Mouse (Mus musculus) limb, embryonic 10.5 days (tissue): Measurements from ENCODE around the gene Fam107b. TPM values are rescaled to one million over a fixed set of nuclear protein-coding genes. Genes with fewer than 3 reads are reported as not detected.

Experiments
- DNase-seq: peaks from one replicate; pipeline ENCODE4 v3.0.0-alpha.2; 2017; ENCODE audit warnings: low spot score
- H3K27ac ChIP-seq: fragments of 300-500 bp; sonication (generic); 2 replicates; pipeline ENCODE4 v1.5.1; 2016; ENCODE audit warnings: mild to moderate bottlenecking
- H3K27me3 ChIP-seq: fragments of 300-500 bp; sonication (generic); 2 replicates; pipeline ENCODE4 v1.6.1; 2016; ENCODE audit warnings: low read depth, mild to moderate bottlenecking; ENCODE audit not compliant: poor library complexity, severe bottlenecking
- H3K36me3 ChIP-seq: fragments of 300-500 bp; sonication (generic); 2 replicates; pipeline ENCODE4 v1.6.1; 2016; ENCODE audit warnings: mild to moderate bottlenecking, moderate library complexity
- H3K4me1 ChIP-seq: fragments of 300-500 bp; sonication (generic); 2 replicates; pipeline ENCODE4 v1.6.1; 2016
- H3K4me3 ChIP-seq: fragments of 300-500 bp; sonication (generic); 2 replicates; pipeline ENCODE4 v1.5.1; 2016; ENCODE audit warnings: mild to moderate bottlenecking, moderate library complexity
- H3K9me3 ChIP-seq: fragments of 300-500 bp; sonication (generic); replicated peaks from 2 replicates; pipeline ENCODE4 v1.6.1; 2016; ENCODE audit warnings: mild to moderate bottlenecking
- WGBS: fragments of 180-500 bp; shearing (Covaris S2); methylation state at CpG from one replicate; pipeline ENCODE4 v1.1.7; 2016; 5-methylcytosine and 5-hydroxymethylcytosine counted together
- polyA plus RNA-seq: library from polyadenylated mRNA; unstranded; fragments of >200 nt; fragmentation: Nextera tagmentation; extraction: Ambion mirVana; gene quantifications from 2 replicates; pipeline ENCODE4 v1.2.1, GENCODE M21; 2016

Gene Fam107b
- 47.5 and 48.8 TPM in 2 replicates for polyA plus RNA-seq

DNA sequence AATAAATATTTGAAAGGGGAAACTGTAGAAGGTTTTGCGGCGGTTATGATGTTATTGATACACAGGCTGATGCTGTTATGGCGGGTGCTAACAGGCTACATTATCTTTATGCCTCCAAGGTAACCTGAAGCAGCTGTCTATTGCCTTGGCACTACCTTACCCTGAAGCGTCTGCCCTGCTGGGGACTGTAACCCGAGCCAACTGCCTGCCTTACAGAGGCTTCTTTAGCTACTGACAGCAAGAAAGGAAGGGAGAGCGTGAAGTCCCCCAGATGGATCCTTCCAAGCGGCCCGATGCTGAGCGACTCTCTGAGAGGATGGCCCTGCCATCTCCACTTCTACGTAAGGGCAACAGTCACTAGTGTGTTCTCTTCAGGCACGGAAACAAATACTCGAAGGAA is at the start of gene Fam107b:
Gene Fam107b, plus strand, starts transcription at position 303 of the 400 bp plus-strand sequence.
- WGBS, result 64% methylated on average over 12 of the region's 12 CpGs
- H3K4me1 ChIP-seq, result no peaks in the 10 kb centered on the region

DNA sequence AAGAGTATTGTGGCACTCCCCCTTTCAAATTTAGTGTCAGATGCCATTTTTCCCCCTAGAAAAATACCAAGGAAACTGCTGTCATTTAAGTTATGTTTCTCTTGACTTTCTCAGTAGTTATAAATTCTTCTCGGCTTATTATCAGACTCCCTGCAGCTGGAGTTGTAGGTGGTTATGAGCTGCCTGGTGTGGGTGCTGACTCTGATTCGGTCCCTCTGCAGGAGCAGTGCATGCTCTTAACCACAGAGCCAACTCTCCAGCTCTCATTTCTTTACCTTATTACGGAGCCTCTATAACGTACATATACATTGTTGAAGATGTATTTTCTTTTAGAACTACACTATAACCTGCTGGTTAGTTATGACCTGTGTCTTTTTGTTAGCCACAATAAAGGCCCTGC is 47.7 kb upstream of the Fam107b start:
- Histone ChIP-seq H3K4me1 (no peaks in the 10 kb centered on the region), H3K9me3 (no peaks in the 10 kb centered on the region), H3K4me3 (no peak overlapping the region), H3K27ac (no peak overlapping the region), H3K36me3 (no peaks in the 10 kb centered on the region), H3K27me3 (no peaks in the 10 kb centered on the region)
- no peak for DNase-seq
- 86% methylated on average over 4 of the region's 4 CpGs for WGBS

More for the DNA sequence above, at the start of gene Fam107b:
- no peak for DNase-seq
- Histone ChIP-seq H3K4me3 (no peak within 1 kb of the TSS), H3K36me3 (no peaks in the 10 kb centered on the region), H3K27me3 (no peaks in the 10 kb centered on the region), H3K27ac (no peak within 1 kb of the TSS), H3K9me3 (no peaks in the 10 kb centered on the region)

DNA sequence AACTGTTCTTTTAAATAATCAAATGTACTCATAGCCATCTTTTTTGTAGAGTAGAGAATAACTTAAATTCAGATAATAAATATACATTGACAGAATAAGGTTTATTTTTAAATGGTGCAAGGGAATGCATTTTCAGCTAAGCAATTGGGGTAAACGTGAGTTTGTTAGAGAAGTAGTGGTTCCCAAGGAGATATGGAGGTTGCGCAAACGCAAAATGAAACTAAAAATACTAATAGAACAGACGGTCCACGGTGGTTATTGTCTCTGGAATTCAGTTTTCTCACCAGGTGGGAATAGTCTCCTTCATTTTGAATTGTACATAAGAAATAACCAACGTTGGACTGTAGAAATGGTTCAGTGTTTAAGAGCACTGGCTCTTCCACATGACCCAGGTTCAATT is 44.0 kb upstream of the Fam107b start:
- no peaks in the 10 kb centered on the region for H3K9me3 ChIP-seq

DNA sequence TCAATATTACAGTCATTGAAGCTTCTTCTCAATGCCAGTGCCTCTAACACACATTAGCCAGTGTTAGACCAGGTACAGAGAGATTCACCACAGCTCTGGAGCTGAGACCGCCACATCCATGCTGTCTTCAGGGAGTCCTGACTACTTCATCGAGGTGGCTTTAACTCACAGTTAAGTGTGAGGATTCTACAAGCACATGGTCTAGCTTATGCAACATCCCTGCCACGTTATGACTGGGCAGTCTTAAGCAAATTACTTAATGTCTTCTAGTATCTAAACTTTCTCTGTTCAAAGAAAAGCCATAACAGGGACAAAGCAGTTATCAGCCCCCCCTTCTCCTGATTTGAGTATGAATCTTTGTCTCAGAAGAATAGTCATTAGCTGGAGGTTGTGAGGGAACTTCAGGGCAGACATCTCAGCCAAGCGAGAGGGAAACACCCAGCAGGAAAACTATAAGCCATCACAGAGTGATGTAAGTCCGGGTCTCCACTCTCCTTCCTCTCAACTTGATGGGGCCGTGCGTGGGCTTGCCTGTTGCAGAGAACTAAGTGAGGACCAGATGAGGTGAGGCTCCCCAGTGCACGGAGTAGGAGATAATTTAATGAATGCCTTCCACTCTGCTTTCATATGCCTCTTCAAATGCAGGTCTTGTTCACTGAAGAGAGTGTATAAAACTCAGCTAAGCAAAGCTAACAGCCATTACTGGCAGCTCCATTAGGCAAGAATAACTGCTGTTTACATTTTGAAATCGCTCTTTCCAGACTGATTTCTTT is 28.8 kb upstream of the Fam107b start:
- Histone ChIP-seq H3K4me3 (no peak overlapping the region), H3K27ac (no peak overlapping the region), H3K36me3 (no peaks in the 10 kb centered on the region), H3K9me3 (no peaks in the 10 kb centered on the region), H3K4me1 (no peaks in the 10 kb centered on the region), H3K27me3 (no peaks in the 10 kb centered on the region)
- 76% methylated on average over 9 of the region's 9 CpGs for WGBS
- no peak for DNase-seq

More for the DNA sequence above, 44.0 kb upstream of the Fam107b start:
- H3K36me3 ChIP-seq, result no peaks in the 10 kb centered on the region
- H3K4me1 ChIP-seq, result no peaks in the 10 kb centered on the region
- no peaks in the 10 kb centered on the region for H3K27me3 ChIP-seq
- 83% methylated on average over 6 of the region's 6 CpGs for WGBS
- DNase-seq, result no peak
- no peak overlapping the region for H3K4me3 ChIP-seq
- no peak overlapping the region for H3K27ac ChIP-seq

DNA sequence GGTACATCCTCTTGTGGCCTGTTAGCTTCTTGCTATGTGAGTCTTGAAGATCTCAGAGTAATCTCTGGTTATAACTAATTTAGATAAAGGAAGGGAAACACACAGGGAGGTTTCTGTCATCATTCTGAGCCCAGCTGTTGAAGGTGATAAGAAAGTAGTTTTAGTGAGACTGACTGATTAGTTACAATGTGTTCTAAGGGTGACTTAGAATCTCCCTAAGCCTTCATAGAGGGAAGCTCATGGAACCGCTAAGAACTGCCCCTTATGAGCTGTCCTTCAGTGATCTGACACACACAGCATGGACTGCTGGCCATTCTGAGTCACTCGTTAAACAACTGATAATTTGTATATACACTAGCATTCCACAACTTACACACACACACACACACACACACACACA is 24.2 kb upstream of the Fam107b start:
- no peaks in the 10 kb centered on the region for H3K9me3 ChIP-seq
- no peaks in the 10 kb centered on the region for H3K4me1 ChIP-seq
- no peak for DNase-seq
- H3K27me3 ChIP-seq, result no peaks in the 10 kb centered on the region
- WGBS, result 66% methylated on average over 2 of the region's 2 CpGs
- no peak overlapping the region for H3K4me3 ChIP-seq
- no peaks in the 10 kb centered on the region for H3K36me3 ChIP-seq
- no peak overlapping the region for H3K27ac ChIP-seq

DNA sequence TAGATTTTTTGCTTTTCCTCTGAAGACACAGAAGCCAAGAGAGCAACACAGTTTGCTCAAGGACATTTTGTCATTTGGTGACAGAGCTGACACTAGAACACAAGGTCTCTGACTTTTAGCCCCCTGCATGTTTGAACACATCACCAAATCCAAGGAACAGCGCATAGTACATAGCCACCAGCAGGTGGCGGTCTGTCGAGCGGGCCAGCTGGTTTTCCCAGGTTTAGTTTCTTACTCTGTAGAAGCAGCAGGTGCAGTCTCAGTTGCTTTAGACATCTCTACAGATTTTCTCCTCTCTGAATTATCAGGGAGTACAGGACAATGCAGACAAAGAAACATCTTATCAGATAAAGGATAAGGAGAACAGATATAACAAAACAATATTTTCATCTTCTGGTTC is 23.7 kb upstream of the Fam107b start:
- Histone ChIP-seq H3K9me3 (no peaks in the 10 kb centered on the region), H3K4me1 (no peaks in the 10 kb centered on the region), H3K27me3 (no peaks in the 10 kb centered on the region), H3K36me3 (no peaks in the 10 kb centered on the region), H3K27ac (no peak overlapping the region), H3K4me3 (no peak overlapping the region)
- DNase-seq, result peak; percentile 68
- 6% methylated on average over 4 of the region's 4 CpGs for WGBS

DNA sequence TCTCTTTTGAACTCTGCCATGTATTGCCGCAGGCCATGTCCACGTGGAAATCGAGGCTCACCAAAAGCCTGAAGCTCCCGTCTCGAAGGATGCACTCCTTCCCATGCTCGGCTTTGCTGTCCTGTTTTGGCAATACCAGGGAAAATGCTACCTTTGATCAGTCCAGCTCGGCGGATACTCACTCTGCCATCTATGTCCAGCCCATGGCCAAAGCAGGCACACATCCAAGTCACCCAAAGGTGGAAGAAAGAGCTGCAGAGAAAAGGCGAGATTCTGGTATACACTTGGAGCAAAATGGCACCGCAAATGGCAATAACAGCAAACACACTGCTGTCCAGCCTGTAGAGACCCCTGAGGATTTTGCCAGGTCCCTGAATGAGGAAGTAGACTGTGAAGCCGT is 318 bp downstream of the Fam107b start:
- Histone ChIP-seq H3K27ac (no peak overlapping the region), H3K27me3 (no peaks in the 10 kb centered on the region), H3K4me1 (no peaks in the 10 kb centered on the region), H3K9me3 (no peaks in the 10 kb centered on the region), H3K36me3 (no peaks in the 10 kb centered on the region), H3K4me3 (no peak overlapping the region)
- 85% methylated on average over 11 of the region's 11 CpGs for WGBS
- DNase-seq, result no peak

DNA sequence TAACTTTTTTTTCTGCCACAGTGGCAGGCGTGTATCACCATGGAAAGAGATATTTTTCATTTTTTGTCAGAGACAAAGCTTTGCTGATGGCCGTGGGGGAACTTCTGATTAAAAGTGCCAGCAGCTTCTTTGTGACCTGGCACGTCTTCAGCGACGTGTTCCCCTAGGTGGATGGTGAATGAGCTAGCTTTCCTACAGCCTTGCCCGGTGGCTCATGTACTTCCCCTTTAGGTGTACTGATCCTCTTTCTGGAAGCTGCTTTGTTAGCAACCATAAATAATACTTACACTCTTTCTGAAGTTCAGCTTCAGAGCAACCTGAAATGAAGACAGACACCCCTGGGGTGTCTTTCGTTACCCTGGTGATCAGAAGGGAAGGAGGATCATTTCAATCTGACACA is 3.6 kb downstream of the Fam107b start:
- H3K4me3 ChIP-seq, result no peak overlapping the region
- H3K27ac ChIP-seq, result no peak overlapping the region
- H3K36me3 ChIP-seq, result no peaks in the 10 kb centered on the region
- no peaks in the 10 kb centered on the region for H3K4me1 ChIP-seq
- H3K9me3 ChIP-seq, result no peaks in the 10 kb centered on the region
- 85% methylated on average over 7 of the region's 7 CpGs for WGBS
- DNase-seq, result no peak
- no peaks in the 10 kb centered on the region for H3K27me3 ChIP-seq

DNA sequence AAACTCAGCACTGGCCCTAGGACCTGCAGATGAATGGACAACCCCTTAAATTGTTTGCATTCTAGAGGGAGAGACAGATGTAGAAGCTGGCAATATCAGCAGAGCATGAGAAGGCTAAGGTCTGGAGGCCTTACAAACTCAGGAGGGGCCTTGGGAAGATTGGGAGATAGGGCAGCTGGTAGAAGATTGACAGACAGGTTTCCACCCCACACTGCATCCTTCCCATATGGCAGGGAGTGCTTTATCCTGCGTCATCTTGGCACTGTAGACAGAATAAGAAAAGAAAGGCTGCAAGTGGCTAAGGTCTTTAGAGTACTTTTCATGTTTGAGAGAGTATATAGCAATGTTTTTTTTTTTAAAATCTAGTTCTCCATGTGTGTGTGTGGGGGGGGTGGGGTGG is 4.9 kb downstream of the Fam107b start:
- no peak overlapping the region for H3K4me3 ChIP-seq
- WGBS, result 90% methylated on average over 1 of the region's 1 CpGs
- no peaks in the 10 kb centered on the region for H3K36me3 ChIP-seq
- H3K4me1 ChIP-seq, result no peaks in the 10 kb centered on the region
- no peak for DNase-seq
- no peaks in the 10 kb centered on the region for H3K9me3 ChIP-seq
- H3K27ac ChIP-seq, result no peak overlapping the region
- H3K27me3 ChIP-seq, result no peaks in the 10 kb centered on the region

DNA sequence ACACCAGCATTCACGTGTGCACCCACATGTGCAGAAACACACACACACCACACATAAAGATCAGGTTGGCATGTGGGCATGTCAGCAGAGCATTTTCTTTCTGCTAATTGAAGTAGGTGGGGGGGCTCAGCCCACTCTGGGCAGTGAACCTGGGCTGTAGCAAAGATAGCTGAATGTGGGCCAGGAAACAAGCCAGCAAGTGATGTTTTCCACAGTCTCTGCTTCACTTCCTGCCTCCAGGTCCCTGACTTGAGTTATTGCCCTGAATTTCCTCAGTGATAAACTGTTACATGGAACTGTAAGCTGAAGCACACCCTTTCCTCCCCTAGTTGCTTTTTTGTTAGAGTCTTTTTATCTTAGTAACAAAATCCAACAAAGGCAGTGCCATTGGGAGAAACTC is 6.1 kb downstream of the Fam107b start:
- no peak overlapping the region for H3K4me3 ChIP-seq
- H3K27me3 ChIP-seq, result no peaks in the 10 kb centered on the region
- H3K27ac ChIP-seq, result no peak overlapping the region
- no peaks in the 10 kb centered on the region for H3K36me3 ChIP-seq
- WGBS, result 96% methylated on average over 1 of the region's 1 CpGs
- DNase-seq, result no peak
- H3K4me1 ChIP-seq, result no peaks in the 10 kb centered on the region
- H3K9me3 ChIP-seq, result no peaks in the 10 kb centered on the region

DNA sequence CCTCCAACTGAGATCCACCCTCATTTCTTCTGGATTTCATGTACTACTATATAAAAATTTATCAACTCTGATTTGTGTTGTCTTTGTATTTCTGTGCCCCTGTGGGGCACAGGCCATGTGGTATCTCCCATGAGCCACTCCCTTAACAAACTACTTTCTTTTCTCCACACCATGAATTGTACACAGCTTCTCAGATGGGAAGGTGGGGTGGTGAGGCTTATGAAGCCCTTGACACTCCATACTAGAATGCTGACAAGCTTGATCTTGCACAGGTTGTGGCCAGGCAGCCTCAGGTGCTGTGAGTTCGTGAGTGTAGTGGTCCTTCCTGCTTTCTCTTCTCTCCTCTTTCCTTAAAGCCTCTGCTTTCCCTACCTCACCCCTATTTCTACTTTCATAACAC is 6.9 kb downstream of the Fam107b start:
- DNase-seq, result no peak
- WGBS, result 83% methylated on average over 1 of the region's 1 CpGs
- no peaks in the 10 kb centered on the region for H3K27me3 ChIP-seq
- no peaks in the 10 kb centered on the region for H3K36me3 ChIP-seq
- no peaks in the 10 kb centered on the region for H3K4me1 ChIP-seq
- H3K9me3 ChIP-seq, result no peaks in the 10 kb centered on the region
- no peak overlapping the region for H3K27ac ChIP-seq
- H3K4me3 ChIP-seq, result no peak overlapping the region

DNA sequence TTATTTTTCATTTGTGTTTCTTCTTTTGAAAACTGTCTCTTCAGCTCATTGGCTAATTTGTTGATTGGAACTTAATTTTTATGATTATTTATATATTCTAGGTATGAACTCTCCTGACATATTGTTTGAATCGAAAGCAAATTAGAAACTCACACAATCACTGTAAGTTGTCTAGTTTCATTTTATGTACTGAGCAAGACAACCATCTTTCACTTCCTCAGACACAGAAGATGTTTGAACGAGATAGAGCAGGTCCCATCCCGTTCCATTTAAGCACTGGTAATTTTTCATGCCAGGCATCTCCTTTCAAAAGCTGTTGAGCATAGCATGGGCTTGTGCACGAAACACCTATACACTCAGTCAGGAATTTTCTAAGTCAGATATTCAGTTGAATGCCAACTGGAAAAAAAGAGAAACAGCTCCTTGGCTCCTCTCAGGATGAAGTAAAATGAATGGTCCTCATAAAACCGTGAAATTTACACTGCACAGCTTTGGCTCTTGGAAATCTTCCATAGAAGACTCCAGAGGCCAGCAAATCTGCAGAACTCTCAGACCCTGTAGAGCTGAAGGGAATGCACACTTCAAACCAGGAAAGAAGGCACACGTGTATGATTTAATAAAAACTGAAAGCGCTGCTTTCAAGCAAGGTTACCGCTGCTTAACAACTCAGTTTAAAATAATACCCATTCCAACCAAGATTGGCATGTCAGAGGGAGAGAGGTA is 8.1 kb downstream of the Fam107b start:
- H3K4me1 ChIP-seq, result no peaks in the 10 kb centered on the region
- H3K36me3 ChIP-seq, result no peaks in the 10 kb centered on the region
- no peaks in the 10 kb centered on the region for H3K27me3 ChIP-seq
- WGBS, result 86% methylated on average over 8 of the region's 8 CpGs
- no peaks in the 10 kb centered on the region for H3K9me3 ChIP-seq
- DNase-seq, result no peak
- no peak overlapping the region for H3K4me3 ChIP-seq
- no peak overlapping the region for H3K27ac ChIP-seq

DNA sequence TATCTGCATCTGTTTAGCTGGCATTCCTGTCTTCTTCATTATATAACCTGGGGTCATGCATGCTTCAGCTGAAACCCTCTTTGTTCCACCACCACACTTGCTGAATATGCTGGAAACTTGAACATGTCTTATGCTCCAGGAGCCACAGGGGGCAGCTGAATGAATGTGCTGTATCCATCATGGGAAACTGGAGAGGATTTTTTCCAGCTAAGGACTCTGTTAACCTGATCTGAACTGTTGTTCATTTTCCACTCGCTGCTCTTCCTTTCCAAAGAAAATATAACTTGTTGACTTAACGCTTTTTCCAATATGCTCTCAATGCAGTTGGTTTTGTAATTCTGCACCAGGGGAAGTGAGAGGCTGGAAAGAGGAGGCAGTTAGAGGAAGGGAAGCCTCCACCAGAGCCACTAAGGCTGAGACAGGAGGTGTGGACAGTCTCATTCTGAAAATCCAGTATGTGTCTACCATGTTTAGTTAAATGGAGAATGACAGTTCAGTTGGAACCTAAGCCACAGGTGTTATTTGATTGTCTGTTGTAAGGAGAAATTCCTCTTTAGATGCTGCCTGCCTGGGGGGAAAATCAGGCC is 9.1 kb downstream of the Fam107b start:
- H3K9me3 ChIP-seq, result no peaks in the 10 kb centered on the region
- no peaks in the 10 kb centered on the region for H3K27me3 ChIP-seq
- no peak for DNase-seq
- no peak overlapping the region for H3K4me3 ChIP-seq
- H3K36me3 ChIP-seq, result no peaks in the 10 kb centered on the region
- H3K27ac ChIP-seq, result no peak overlapping the region
- H3K4me1 ChIP-seq, result no peaks in the 10 kb centered on the region
- WGBS, result 88% methylated on average over 2 of the region's 2 CpGs
